Mouse (Mus musculus): Measurements from ENCODE around the gene Ccr6. TPM values are rescaled to one million over a fixed set of nuclear protein-coding genes. Genes with fewer than 3 reads are reported as not detected.

Gene Ccr6
- polyA plus RNA-seq, 1 experiment from 2014 or later, result not detected

- WGBS, result 77% methylated on average over 4 of the region's 4 CpGs
- ATAC-seq, result no peak
These were observed 10.1 kb upstream of the Ccr6 start for GRCm38 (mm10) chr17:8225746-8226145.

GRCm38 (mm10) chr17:8228622-8229021 is 7.2 kb upstream of the Ccr6 start:
- Histone ChIP-seq H3K9ac (ENCODE audit: low read depth, low read length) (no peak overlapping the region), H3K27ac (ENCODE audit: low read length) (no peak overlapping the region), H3K4me2 (ENCODE audit: low read length) (no peak overlapping the region), H3K9me3 (replicated peaks; ENCODE audit: control insufficient read depth, low read length, poor library complexity, severe bottlenecking) (no peaks in the 10 kb centered on the region), H3K27me3 (ENCODE audit: control insufficient read depth, insufficient read depth, low read depth, low read length) (no peaks in the 10 kb centered on the region), H3K4me3 (ENCODE audit: low read depth, low read length) (no peak overlapping the region), H3K4me1 (ENCODE audit: control insufficient read depth, insufficient read depth, low read length) (no peaks in the 10 kb centered on the region), H3K36me3 (ENCODE audit: control insufficient read depth, insufficient read depth, low read length) (no peaks in the 10 kb centered on the region)
- ATAC-seq, result no peak
- 38% methylated on average over 9 of the region's 9 CpGs for WGBS

More at GRCm38 (mm10) chr17:8225746-8226145, 10.1 kb upstream of the Ccr6 start:
- Histone ChIP-seq H3K4me3 (ENCODE audit: low read depth, low read length) (no peak overlapping the region), H3K27ac (ENCODE audit: low read length) (no peak overlapping the region), H3K4me1 (ENCODE audit: control insufficient read depth, insufficient read depth, low read length) (no peaks in the 10 kb centered on the region), H3K9ac (ENCODE audit: low read depth, low read length) (no peak overlapping the region), H3K4me2 (ENCODE audit: low read length) (no peak overlapping the region), H3K36me3 (ENCODE audit: control insufficient read depth, insufficient read depth, low read length) (no peaks in the 10 kb centered on the region), H3K27me3 (ENCODE audit: control insufficient read depth, insufficient read depth, low read depth, low read length) (no peaks in the 10 kb centered on the region), H3K9me3 (replicated peaks; ENCODE audit: control insufficient read depth, low read length, poor library complexity, severe bottlenecking) (no peaks in the 10 kb centered on the region)

GRCm38 (mm10) chr17:8229607-8230006 is 6.2 kb upstream of the Ccr6 start:
- ATAC-seq, result no peak
- WGBS, result 91% methylated on average over 3 of the region's 3 CpGs

GRCm38 (mm10) chr17:8232089-8232488 is 3.8 kb upstream of the Ccr6 start:
- ATAC-seq, result no peak
- WGBS, result 75% methylated on average over 5 of the region's 5 CpGs
- no peak overlapping the region for H3K9ac ChIP-seq (ENCODE audit: low read depth, low read length)
- no peaks in the 10 kb centered on the region for H3K4me1 ChIP-seq (ENCODE audit: control insufficient read depth, insufficient read depth, low read length)
- H3K36me3 ChIP-seq (ENCODE audit: control insufficient read depth, insufficient read depth, low read length), result no peaks in the 10 kb centered on the region
- no peak overlapping the region for H3K27ac ChIP-seq (ENCODE audit: low read length)
- H3K9me3 ChIP-seq (replicated peaks; ENCODE audit: control insufficient read depth, low read length, poor library complexity, severe bottlenecking), result no peaks in the 10 kb centered on the region
- no peak overlapping the region for H3K4me2 ChIP-seq (ENCODE audit: low read length)
- no peak overlapping the region for H3K4me3 ChIP-seq (ENCODE audit: low read depth, low read length)
- H3K27me3 ChIP-seq (ENCODE audit: control insufficient read depth, insufficient read depth, low read depth, low read length), result no peaks in the 10 kb centered on the region

More at GRCm38 (mm10) chr17:8229607-8230006, 6.2 kb upstream of the Ccr6 start:
- no peaks in the 10 kb centered on the region for H3K4me1 ChIP-seq (ENCODE audit: control insufficient read depth, insufficient read depth, low read length)
- no peaks in the 10 kb centered on the region for H3K9me3 ChIP-seq (replicated peaks; ENCODE audit: control insufficient read depth, low read length, poor library complexity, severe bottlenecking)
- H3K4me3 ChIP-seq (ENCODE audit: low read depth, low read length), result no peak overlapping the region
- no peaks in the 10 kb centered on the region for H3K27me3 ChIP-seq (ENCODE audit: control insufficient read depth, insufficient read depth, low read depth, low read length)
- no peak overlapping the region for H3K27ac ChIP-seq (ENCODE audit: low read length)
- no peak overlapping the region for H3K9ac ChIP-seq (ENCODE audit: low read depth, low read length)
- H3K4me2 ChIP-seq (ENCODE audit: low read length), result no peak overlapping the region
- H3K36me3 ChIP-seq (ENCODE audit: control insufficient read depth, insufficient read depth, low read length), result no peaks in the 10 kb centered on the region

GRCm38 (mm10) chr17:8233618-8234214 is 2.1 kb upstream of the Ccr6 start:
- Histone ChIP-seq H3K4me2 (ENCODE audit: low read length) (no peak overlapping the region), H3K4me3 (ENCODE audit: low read depth, low read length) (no peak overlapping the region), H3K9me3 (replicated peaks; ENCODE audit: control insufficient read depth, low read length, poor library complexity, severe bottlenecking) (no peaks in the 10 kb centered on the region), H3K36me3 (ENCODE audit: control insufficient read depth, insufficient read depth, low read length) (no peaks in the 10 kb centered on the region), H3K27me3 (ENCODE audit: control insufficient read depth, insufficient read depth, low read depth, low read length) (no peaks in the 10 kb centered on the region), H3K4me1 (ENCODE audit: control insufficient read depth, insufficient read depth, low read length) (no peaks in the 10 kb centered on the region), H3K27ac (ENCODE audit: low read length) (no peak overlapping the region), H3K9ac (ENCODE audit: low read depth, low read length) (no peak overlapping the region)
- WGBS, result 82% methylated on average over 15 of the region's 15 CpGs
- ATAC-seq, result no peak

GRCm38 (mm10) chr17:8234537-8234936 is 1.3 kb upstream of the Ccr6 start:
- no peak for ATAC-seq
- H3K9me3 ChIP-seq (replicated peaks; ENCODE audit: control insufficient read depth, low read length, poor library complexity, severe bottlenecking), result no peaks in the 10 kb centered on the region
- H3K27me3 ChIP-seq (ENCODE audit: control insufficient read depth, insufficient read depth, low read depth, low read length), result no peaks in the 10 kb centered on the region
- H3K36me3 ChIP-seq (ENCODE audit: control insufficient read depth, insufficient read depth, low read length), result no peaks in the 10 kb centered on the region
- H3K4me3 ChIP-seq (ENCODE audit: low read depth, low read length), result no peak overlapping the region
- H3K9ac ChIP-seq (ENCODE audit: low read depth, low read length), result no peak overlapping the region
- H3K4me1 ChIP-seq (ENCODE audit: control insufficient read depth, insufficient read depth, low read length), result no peaks in the 10 kb centered on the region
- H3K27ac ChIP-seq (ENCODE audit: low read length), result no peak overlapping the region
- 86% methylated on average over 4 of the region's 4 CpGs for WGBS
- no peak overlapping the region for H3K4me2 ChIP-seq (ENCODE audit: low read length)

- H3K27ac ChIP-seq (ENCODE audit: low read length), result no peak overlapping the region
- H3K4me2 ChIP-seq (ENCODE audit: low read length), result no peak overlapping the region
- H3K9me3 ChIP-seq (replicated peaks; ENCODE audit: control insufficient read depth, low read length, poor library complexity, severe bottlenecking), result no peaks in the 10 kb centered on the region
- 85% methylated on average over 15 of the region's 15 CpGs for WGBS
- no peaks in the 10 kb centered on the region for H3K36me3 ChIP-seq (ENCODE audit: control insufficient read depth, insufficient read depth, low read length)
- H3K9ac ChIP-seq (ENCODE audit: low read depth, low read length), result no peak overlapping the region
- no peak for ATAC-seq
- H3K4me3 ChIP-seq (ENCODE audit: low read depth, low read length), result no peak overlapping the region
- no peaks in the 10 kb centered on the region for H3K4me1 ChIP-seq (ENCODE audit: control insufficient read depth, insufficient read depth, low read length)
- H3K27me3 ChIP-seq (ENCODE audit: control insufficient read depth, insufficient read depth, low read depth, low read length), result no peaks in the 10 kb centered on the region
These were observed 2.3 kb downstream of the Ccr6 start for GRCm38 (mm10) chr17:8238012-8238710.

GRCm38 (mm10) chr17:8239561-8239960 is 3.7 kb downstream of the Ccr6 start:
- no peaks in the 10 kb centered on the region for H3K4me1 ChIP-seq (ENCODE audit: control insufficient read depth, insufficient read depth, low read length)
- H3K4me3 ChIP-seq (ENCODE audit: low read depth, low read length), result no peak overlapping the region
- H3K4me2 ChIP-seq (ENCODE audit: low read length), result no peak overlapping the region
- 79% methylated on average over 3 of the region's 3 CpGs for WGBS
- no peak overlapping the region for H3K27ac ChIP-seq (ENCODE audit: low read length)
- H3K9ac ChIP-seq (ENCODE audit: low read depth, low read length), result no peak overlapping the region
- no peaks in the 10 kb centered on the region for H3K36me3 ChIP-seq (ENCODE audit: control insufficient read depth, insufficient read depth, low read length)
- no peaks in the 10 kb centered on the region for H3K27me3 ChIP-seq (ENCODE audit: control insufficient read depth, insufficient read depth, low read depth, low read length)
- H3K9me3 ChIP-seq (replicated peaks; ENCODE audit: control insufficient read depth, low read length, poor library complexity, severe bottlenecking), result no peaks in the 10 kb centered on the region
- ATAC-seq, result no peak

GRCm38 (mm10) chr17:8240517-8240916 is 4.7 kb downstream of the Ccr6 start:
- Histone ChIP-seq H3K4me2 (ENCODE audit: low read length) (no peak overlapping the region), H3K4me3 (ENCODE audit: low read depth, low read length) (no peak overlapping the region), H3K4me1 (ENCODE audit: control insufficient read depth, insufficient read depth, low read length) (no peaks in the 10 kb centered on the region), H3K9me3 (replicated peaks; ENCODE audit: control insufficient read depth, low read length, poor library complexity, severe bottlenecking) (no peaks in the 10 kb centered on the region), H3K9ac (ENCODE audit: low read depth, low read length) (no peak overlapping the region), H3K36me3 (ENCODE audit: control insufficient read depth, insufficient read depth, low read length) (no peaks in the 10 kb centered on the region), H3K27me3 (ENCODE audit: control insufficient read depth, insufficient read depth, low read depth, low read length) (no peaks in the 10 kb centered on the region), H3K27ac (ENCODE audit: low read length) (no peak overlapping the region)
- no peak for ATAC-seq
- 78% methylated on average over 4 of the region's 4 CpGs for WGBS

All from midbrain, embryonic 16.5 days (tissue).